Mouse (Mus musculus): ENCODE results near the gene Ephb4. TPM values are rescaled to one million over a fixed set of nuclear protein-coding genes. Genes with fewer than 3 reads are reported as not detected.

Gene Ephb4
- total RNA-seq, 2 experiments from 2014 or later, result 55.6 to 64.8 TPM

DNA sequence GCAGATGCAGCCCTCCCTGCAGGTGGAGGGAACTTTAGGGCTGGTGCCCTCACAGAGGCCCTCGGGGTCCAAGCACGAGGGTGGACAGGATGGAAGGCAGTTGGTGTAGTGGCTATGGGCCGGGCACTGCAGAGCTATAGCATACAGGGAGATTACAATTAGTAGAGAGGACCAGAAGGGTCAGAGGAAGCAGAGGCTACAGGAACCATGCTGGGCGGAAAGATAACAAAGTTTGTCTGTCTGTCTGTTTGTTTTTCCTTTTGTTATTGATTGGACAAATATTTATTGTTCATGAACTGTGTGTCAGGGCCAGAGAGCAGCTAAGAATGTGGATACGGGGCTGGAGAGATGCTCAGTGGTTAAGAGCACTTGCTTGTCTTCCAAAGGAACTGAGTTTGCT lies 64.3 kb downstream of the Ephb4 start:
- intact Hi-C loops (cut with DNase I), result no loop called here
- DNase-seq, result no peak

DNA sequence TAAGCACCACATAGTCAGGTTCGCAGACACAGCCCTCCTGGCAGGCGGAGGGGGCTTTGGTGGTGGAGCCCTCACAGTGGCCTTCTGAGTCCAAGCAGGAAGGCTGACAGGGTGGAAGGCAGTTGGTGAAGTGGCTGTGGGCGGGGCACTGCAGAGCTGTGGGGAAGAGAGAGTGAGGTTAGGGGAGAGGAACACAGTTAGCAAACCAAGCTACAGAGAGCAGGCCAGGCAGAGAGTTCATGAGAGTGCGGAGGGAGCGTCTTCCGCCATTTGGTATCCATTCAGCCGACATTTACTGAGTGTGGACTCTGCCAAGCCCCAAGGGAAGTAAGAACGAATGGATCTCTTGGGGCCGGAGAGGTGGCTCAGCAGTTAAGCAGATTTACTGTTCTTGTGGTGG lies 69.2 kb downstream of the Ephb4 start:
- no peak for DNase-seq
- intact Hi-C loops (cut with DNase I), result no loop called here

DNA sequence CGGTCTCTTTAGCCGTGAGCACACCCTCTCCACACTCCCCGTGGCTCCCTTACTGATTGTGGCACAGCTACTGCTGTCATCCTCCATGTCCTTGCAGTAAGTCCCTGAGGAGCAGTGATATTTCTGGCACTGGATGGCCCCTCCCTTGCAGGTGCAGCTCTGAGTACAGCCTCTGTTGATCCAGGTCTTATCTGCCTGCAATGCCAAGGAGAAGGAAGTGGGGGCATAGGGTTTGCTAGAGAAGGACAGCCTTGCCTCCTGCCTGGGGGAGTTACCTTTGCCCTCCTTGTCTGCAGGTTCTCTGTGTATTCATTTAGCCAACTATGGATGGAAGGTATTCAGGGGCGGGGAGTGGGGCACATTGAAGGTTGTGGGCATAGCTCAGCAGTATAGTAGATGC lies 69.9 kb downstream of the Ephb4 start:
- intact Hi-C loops (cut with DNase I), result no loop called here
- no peak for DNase-seq

DNA sequence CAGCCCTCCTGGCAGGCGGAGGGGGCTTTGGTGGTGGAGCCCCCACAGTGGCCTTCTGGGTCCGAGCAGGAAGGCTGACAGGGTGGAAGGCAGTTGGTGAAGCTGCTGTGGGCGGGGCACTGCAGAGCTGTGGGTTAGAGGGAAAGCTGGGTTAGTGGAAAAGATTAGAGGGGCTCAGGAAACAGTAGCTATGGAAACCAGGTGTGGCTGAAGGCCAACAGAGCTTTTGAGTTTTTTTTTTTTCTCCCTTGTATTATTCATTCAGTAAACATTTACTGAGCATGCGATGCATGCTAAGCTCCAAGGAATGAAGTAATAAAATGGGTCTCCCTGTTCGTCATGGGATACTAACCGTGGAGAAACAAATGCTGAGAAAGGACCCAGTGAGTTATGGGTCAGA lies 75.7 kb downstream of the Ephb4 start:
- DNase-seq, result no peak
- intact Hi-C loops (cut with DNase I), result no loop called here

Other genes starting within 250 kb of the Ephb4 start
- 10 to 100 TPM; 19.9 to 23.0 TPM for gene Trim56, start 233.9 kb upstream of the Ephb4 start, total RNA-seq (2021)
- not detected for gene Muc3, start 200.8 kb upstream of the Ephb4 start, total RNA-seq (2021)
- gene Muc3a, start 137.7 kb upstream of the Ephb4 start, total RNA-seq (2021), result under 1 TPM in 1 of 2 experiments, not detected in 1; 0.36 TPM
- gene Ache, start 62.6 kb upstream of the Ephb4 start, total RNA-seq (2021), result 1 to 10 TPM; 2.9 to 3.1 TPM
- 1 to 10 TPM; 8.5 to 9.0 TPM for gene Ufsp1, start 55.5 kb upstream of the Ephb4 start, total RNA-seq (2021)
- 10 to 100 TPM; 58.3 to 62.6 TPM for gene Srrt, start 42.4 kb upstream of the Ephb4 start, total RNA-seq (2021)
- 10 to 100 TPM; 11.1 to 14.3 TPM for gene Trip6, start 35.7 kb upstream of the Ephb4 start, total RNA-seq (2021)
- gene Slc12a9, start 16.5 kb upstream of the Ephb4 start, total RNA-seq (2021), result 1 to 10 TPM; 2.0 to 3.6 TPM
- not detected for gene Zan, start 127.0 kb downstream of the Ephb4 start, total RNA-seq (2021)
- 10 to 100 TPM; 13.1 to 14.1 TPM for gene Pop7, start 152.4 kb downstream of the Ephb4 start, total RNA-seq (2021)
- gene Gigyf1, start 168.4 kb downstream of the Ephb4 start, total RNA-seq (2021), result 10 to 100 TPM; 29.5 to 35.4 TPM
- not detected for gene Epo, start 183.1 kb downstream of the Ephb4 start, total RNA-seq (2021)
- gene Gnb2, start 183.4 kb downstream of the Ephb4 start, total RNA-seq (2021), result 100 to 1,000 TPM; 245 to 248 TPM
- gene Actl6b, start 203.4 kb downstream of the Ephb4 start, total RNA-seq (2021), result not detected
- not detected for gene Tfr2, start 219.7 kb downstream of the Ephb4 start, total RNA-seq (2021)

Data from heart, postnatal 36 days (tissue).